Mouse (Mus musculus): ENCODE results near the gene Slc16a13. TPM values are rescaled to one million over a fixed set of nuclear protein-coding genes. Genes with fewer than 3 reads are reported as not detected.

Slc16a13 gene
- polyA plus RNA-seq, 1 experiment from 2014 or later, result 16.3 TPM

GRCm38 (mm10) chr11:70214856-70215209, 6.0 kb downstream of the Slc16a13 start:
- Histone ChIP-seq H3K27me3 (ENCODE audit: low read depth, poor library complexity, severe bottlenecking) (peaks cover 81% of the 10 kb centered on the region), H3K4me1 (peaks cover 39% of the 10 kb centered on the region), H3K4me3 (peak overlapping the region; percentile 48), H3K36me3 (peaks cover 20% of the 10 kb centered on the region), H3K9me3 (replicated peaks) (no peaks in the 10 kb centered on the region), H3K27ac (0 out of 2 replicates have a peak overlapping the region, but pooled peaks have one; percentile 38)
- 4% methylated on average over 18 of the region's 18 CpGs for WGBS
- no peak for DNase-seq (ENCODE audit: low spot score)

GRCm38 (mm10) chr11:70214191-70214855, 6.5 kb downstream of the Slc16a13 start:
- 2% methylated on average over 46 of the region's 46 CpGs for WGBS
- H3K36me3 ChIP-seq, result peaks cover 20% of the 10 kb centered on the region
- peaks cover 34% of the 10 kb centered on the region for H3K4me1 ChIP-seq
- peaks cover 81% of the 10 kb centered on the region for H3K27me3 ChIP-seq (ENCODE audit: low read depth, poor library complexity, severe bottlenecking)
- peak overlapping the region; percentile 38; the same call in 1 of the 2 replicates for H3K27ac ChIP-seq
- H3K9me3 ChIP-seq (replicated peaks), result no peaks in the 10 kb centered on the region
- H3K4me3 ChIP-seq, result peak overlapping the region; percentile 48
- DNase-seq (ENCODE audit: low spot score), result peak; percentile 62

- H3K4me3 ChIP-seq, result peak overlapping the region; percentile 48
- peaks cover 28% of the 10 kb centered on the region for H3K4me1 ChIP-seq
- H3K36me3 ChIP-seq, result peaks cover 19% of the 10 kb centered on the region
- peaks cover 75% of the 10 kb centered on the region for H3K27me3 ChIP-seq (ENCODE audit: low read depth, poor library complexity, severe bottlenecking)
- WGBS, result 10% methylated on average over 26 of the region's 26 CpGs
- no peaks in the 10 kb centered on the region for H3K9me3 ChIP-seq (replicated peaks)
- no peak for DNase-seq (ENCODE audit: low spot score)
- no peak overlapping the region for H3K27ac ChIP-seq
These were observed 7.1 kb downstream of the Slc16a13 start for GRCm38 (mm10) chr11:70213736-70214135.

GRCm38 (mm10) chr11:70212896-70213295, 8.0 kb downstream of the Slc16a13 start:
- peaks cover 67% of the 10 kb centered on the region for H3K27me3 ChIP-seq (ENCODE audit: low read depth, poor library complexity, severe bottlenecking)
- H3K4me3 ChIP-seq, result no peak overlapping the region
- DNase-seq (ENCODE audit: low spot score), result peak; percentile 48
- WGBS, result 18% methylated on average over 9 of the region's 9 CpGs
- peaks cover 13% of the 10 kb centered on the region for H3K36me3 ChIP-seq
- no peaks in the 10 kb centered on the region for H3K9me3 ChIP-seq (replicated peaks)
- no peak overlapping the region for H3K27ac ChIP-seq
- H3K4me1 ChIP-seq, result peaks cover 24% of the 10 kb centered on the region

GRCm38 (mm10) chr11:70212423-70212822, 8.4 kb downstream of the Slc16a13 start, which contains the start of gene Slc16a11:
Gene Slc16a11, plus strand, starts transcription at chr11:70212752.
- H3K4me1 ChIP-seq, result peaks cover 24% of the 10 kb centered on the region
- no peak within 1 kb of the TSS for H3K4me3 ChIP-seq
- peaks cover 8% of the 10 kb centered on the region for H3K36me3 ChIP-seq
- 66% methylated on average over 6 of the region's 6 CpGs for WGBS
- DNase-seq (ENCODE audit: low spot score), result no peak
- peaks cover 62% of the 10 kb centered on the region for H3K27me3 ChIP-seq (ENCODE audit: low read depth, poor library complexity, severe bottlenecking)
- H3K27ac ChIP-seq, result no peak within 1 kb of the TSS
- no peaks in the 10 kb centered on the region for H3K9me3 ChIP-seq (replicated peaks)

GRCm38 (mm10) chr11:70211972-70212371, 8.9 kb downstream of the Slc16a13 start:
- peaks cover 24% of the 10 kb centered on the region for H3K4me1 ChIP-seq
- no peak for DNase-seq (ENCODE audit: low spot score)
- no peaks in the 10 kb centered on the region for H3K9me3 ChIP-seq (replicated peaks)
- H3K4me3 ChIP-seq, result no peak overlapping the region
- peaks cover 3% of the 10 kb centered on the region for H3K36me3 ChIP-seq
- no peak overlapping the region for H3K27ac ChIP-seq
- WGBS, result 88% methylated on average over 6 of the region's 6 CpGs
- H3K27me3 ChIP-seq (ENCODE audit: low read depth, poor library complexity, severe bottlenecking), result peaks cover 58% of the 10 kb centered on the region

GRCm38 (mm10) chr11:70210681-70211080, 10.2 kb downstream of the Slc16a13 start:
- no peak for DNase-seq (ENCODE audit: low spot score)
- 90% methylated on average over 2 of the region's 2 CpGs for WGBS

GRCm38 (mm10) chr11:70208778-70209388, 12.0 kb downstream of the Slc16a13 start:
- Histone ChIP-seq H3K27ac (no peak overlapping the region), H3K4me1 (peaks cover 4% of the 10 kb centered on the region), H3K36me3 (no peaks in the 10 kb centered on the region), H3K9me3 (replicated peaks) (no peaks in the 10 kb centered on the region), H3K27me3 (ENCODE audit: low read depth, poor library complexity, severe bottlenecking) (peaks cover 32% of the 10 kb centered on the region), H3K4me3 (no peak overlapping the region)
- WGBS, result 77% methylated on average over 5 of the region's 5 CpGs
- DNase-seq (ENCODE audit: low spot score), result no peak

More at GRCm38 (mm10) chr11:70210681-70211080, 10.2 kb downstream of the Slc16a13 start:
- H3K9me3 ChIP-seq (replicated peaks), result no peaks in the 10 kb centered on the region
- peaks cover 22% of the 10 kb centered on the region for H3K4me1 ChIP-seq
- peaks cover 50% of the 10 kb centered on the region for H3K27me3 ChIP-seq (ENCODE audit: low read depth, poor library complexity, severe bottlenecking)
- no peak overlapping the region for H3K27ac ChIP-seq
- H3K4me3 ChIP-seq, result no peak overlapping the region
- H3K36me3 ChIP-seq, result no peaks in the 10 kb centered on the region

- no peak overlapping the region for H3K4me3 ChIP-seq
- no peak overlapping the region for H3K27ac ChIP-seq
- no peak for DNase-seq (ENCODE audit: low spot score)
- no peaks in the 10 kb centered on the region for H3K4me1 ChIP-seq
- H3K36me3 ChIP-seq, result no peaks in the 10 kb centered on the region
- no peaks in the 10 kb centered on the region for H3K9me3 ChIP-seq (replicated peaks)
- peaks cover 16% of the 10 kb centered on the region for H3K27me3 ChIP-seq (ENCODE audit: low read depth, poor library complexity, severe bottlenecking)
- 89% methylated on average over 7 of the region's 7 CpGs for WGBS
These were observed 13.6 kb downstream of the Slc16a13 start for GRCm38 (mm10) chr11:70207283-70207682.

GRCm38 (mm10) chr11:70206801-70207200, 14.1 kb downstream of the Slc16a13 start:
- Histone ChIP-seq H3K36me3 (no peaks in the 10 kb centered on the region), H3K27me3 (ENCODE audit: low read depth, poor library complexity, severe bottlenecking) (peaks cover 11% of the 10 kb centered on the region; the same call in 1 of the 2 replicates), H3K27ac (no peak overlapping the region), H3K9me3 (replicated peaks) (no peaks in the 10 kb centered on the region), H3K4me3 (no peak overlapping the region), H3K4me1 (no peaks in the 10 kb centered on the region)
- WGBS, result 98% methylated on average over 2 of the region's 2 CpGs
- DNase-seq (ENCODE audit: low spot score), result no peak

GRCm38 (mm10) chr11:70201691-70202090, 19.2 kb downstream of the Slc16a13 start:
- DNase-seq (ENCODE audit: low spot score), result peak; percentile 88
- Histone ChIP-seq H3K4me1 (peaks cover 6% of the 10 kb centered on the region; the same call in 1 of the 2 replicates), H3K27ac (no peak overlapping the region), H3K4me3 (no peak overlapping the region), H3K9me3 (replicated peaks) (no peaks in the 10 kb centered on the region), H3K36me3 (no peaks in the 10 kb centered on the region), H3K27me3 (ENCODE audit: low read depth, poor library complexity, severe bottlenecking) (0 out of 2 replicates have a peak, but pooled peaks cover 3% of the 10 kb centered on the region)
- 37% methylated on average over 5 of the region's 5 CpGs for whole genome bisulfite sequencing

- no peaks in the 10 kb centered on the region for H3K36me3 ChIP-seq
- no peak overlapping the region for H3K4me3 ChIP-seq
- peaks cover 6% of the 10 kb centered on the region; the same call in 1 of the 2 replicates for H3K4me1 ChIP-seq
- DNase-seq (ENCODE audit: low spot score), result no peak
- H3K27ac ChIP-seq, result no peak overlapping the region
- WGBS, result 82% methylated on average over 5 of the region's 5 CpGs
- H3K27me3 ChIP-seq (ENCODE audit: low read depth, poor library complexity, severe bottlenecking), result no peaks in the 10 kb centered on the region
- H3K9me3 ChIP-seq (replicated peaks), result no peaks in the 10 kb centered on the region
These were observed 20.7 kb downstream of the Slc16a13 start for GRCm38 (mm10) chr11:70200036-70200608.

GRCm38 (mm10) chr11:70199107-70199506, 21.8 kb downstream of the Slc16a13 start:
- no peak overlapping the region for H3K4me3 ChIP-seq
- DNase-seq (ENCODE audit: low spot score), result no peak
- WGBS, result 85% methylated on average over 8 of the region's 8 CpGs
- H3K27ac ChIP-seq, result no peak overlapping the region
- H3K36me3 ChIP-seq, result no peaks in the 10 kb centered on the region
- H3K27me3 ChIP-seq (ENCODE audit: low read depth, poor library complexity, severe bottlenecking), result no peaks in the 10 kb centered on the region
- H3K4me1 ChIP-seq, result peaks cover 6% of the 10 kb centered on the region; the same call in 1 of the 2 replicates
- no peaks in the 10 kb centered on the region for H3K9me3 ChIP-seq (replicated peaks)

Measured in limb, embryonic 10.5 days (tissue).